Mouse (Mus musculus) left cerebral cortex, postnatal 36 days (tissue): Measurements from ENCODE around the gene Pomt2. TPM values are rescaled to one million over a fixed set of nuclear protein-coding genes. Genes with fewer than 3 reads are reported as not detected.

Source experiments
- DNase-seq, 2 experiments: peaks; one replicate each; pipeline ENCODE4 v3.0.0; 2021 to 2022; ENCODE audit warnings: low spot score in 2 of 2, mixed read lengths in 1 of 2
- intact Hi-C: fragments of 180-260 bp; cut with DNase I; formaldehyde crosslinking; loops from one replicate; pipeline ENCODE4 v1.15.1; 2025
- total RNA-seq, 2 experiments: library from RNA; stranded (reverse); gene quantifications; 2 replicates each; pipeline ENCODE4 v1.2.3; 2021

The Pomt2 gene
- total RNA-seq, 2 experiments from 2014 or later = 16.2 to 18.8 TPM

DNA sequence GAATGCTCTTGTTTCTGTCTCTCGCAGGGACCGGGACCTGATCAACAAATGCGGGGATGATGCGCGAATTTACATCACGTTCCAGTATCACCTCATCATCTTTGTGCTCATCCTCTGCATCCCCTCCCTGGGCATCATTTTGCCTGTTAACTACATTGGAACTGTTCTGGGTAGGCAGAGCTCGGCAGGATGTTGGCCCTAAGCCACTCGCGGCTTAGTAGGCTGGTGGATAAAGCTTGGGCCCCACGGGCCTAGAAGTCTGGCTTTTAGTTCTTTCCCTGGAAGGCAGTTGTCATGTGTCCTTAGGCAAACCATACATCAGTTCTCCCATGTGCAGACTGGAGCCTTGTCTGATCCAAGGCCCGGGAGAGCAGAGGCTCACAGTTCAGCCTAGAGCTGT lies 82.3 kb downstream of the Pomt2 start:
- no peak for DNase-seq
- intact Hi-C loops = no loop called here

DNA sequence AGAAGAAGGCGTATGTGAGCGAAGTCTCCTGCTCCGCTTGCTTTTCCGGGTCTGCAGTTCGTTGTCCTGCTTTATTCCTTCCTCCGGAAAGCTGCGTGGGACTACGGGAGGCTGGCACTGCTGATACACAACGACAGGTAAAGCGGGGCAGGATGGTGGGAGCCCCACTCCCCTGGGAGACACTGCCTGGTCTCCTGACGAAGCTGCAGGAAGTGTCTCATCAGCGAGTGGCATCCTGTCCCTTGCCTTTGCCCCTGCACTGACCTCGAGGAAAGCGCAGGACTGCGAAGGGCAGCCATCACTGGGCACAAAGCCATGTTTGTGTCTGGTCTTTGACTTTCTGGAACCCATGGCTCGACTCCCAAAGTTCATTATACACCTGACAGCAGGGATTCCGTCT lies 90.7 kb downstream of the Pomt2 start:
- no peak for DNase-seq
- intact Hi-C loops = no loop called here

Other genes with a start within 250 kb of the Pomt2 start
- gene Cipc, start 200.9 kb downstream of the Pomt2 start, total RNA-seq = 10 to 100 TPM; 82.2 to 93.0 TPM
- 10 to 100 TPM; 51.6 to 58.0 TPM for gene Zdhhc22, start 157.5 kb downstream of the Pomt2 start, total RNA-seq
- gene Tmem63c, start 126.6 kb downstream of the Pomt2 start, total RNA-seq = 10 to 100 TPM; 37.7 to 40.2 TPM
- gene Ngb, start 45.4 kb downstream of the Pomt2 start, total RNA-seq = 1 to 10 TPM; 6.6 to 7.7 TPM
- gene Gstz1, start 803 bp downstream of the Pomt2 start, total RNA-seq = 10 to 100 TPM; 47.8 to 49.5 TPM
- gene Samd15, start 51.8 kb upstream of the Pomt2 start, total RNA-seq = 1 to 10 TPM; 4.1 to 4.8 TPM
- gene Tmed8, start 52.5 kb upstream of the Pomt2 start, total RNA-seq = 10 to 100 TPM; 28.0 to 29.1 TPM
- gene Noxred1, start 90.8 kb upstream of the Pomt2 start, total RNA-seq = 1 to 10 TPM in 1 of 2 experiments, under 1 TPM in 1; 0.84 to 1.8 TPM
- gene Vipas39, start 118.3 kb upstream of the Pomt2 start, total RNA-seq = 10 to 100 TPM; 52.1 to 58.6 TPM
- gene Ahsa1, start 118.5 kb upstream of the Pomt2 start, total RNA-seq = 100 to 1,000 TPM; 173 to 174 TPM
- under 1 TPM in 1 of 2 experiments, not detected in 1; 0.32 TPM for gene Ism2, start 151.7 kb upstream of the Pomt2 start, total RNA-seq
- gene Sptlc2, start 240.4 kb upstream of the Pomt2 start, total RNA-seq = 10 to 100 TPM; 33.7 to 34.1 TPM